Mouse (Mus musculus) brain, adult 2 months (tissue): Measurements from ENCODE around the gene Pla2g4f.

Experiments used
- DNase-seq: peaks from one replicate; pipeline ENCODE4 v3.0.0; 2011; ENCODE audit warnings: low read depth, low spot score

The Pla2g4f gene

GRCm38 (mm10) chr2:120313976-120314375 lies at the start of gene Pla2g4f:
TSS of gene Pla2g4f (minus strand) at chr2:120314165.
- DNase-seq = no peak

- no peak for DNase-seq
These were observed 46.5 kb upstream of the Pla2g4f start for GRCm38 (mm10) chr2:120360425-120360824.

GRCm38 (mm10) chr2:120352682-120353646 lies 39.0 kb upstream of the Pla2g4f start, which contains the start of gene Vps39:
TSS of gene Vps39 (minus strand) at chr2:120353137.
- peak; percentile 94 for DNase-seq

- no peak for DNase-seq
These were observed 37.4 kb upstream of the Pla2g4f start for GRCm38 (mm10) chr2:120351321-120351720.

- DNase-seq = peak; percentile 52
These were observed 34.2 kb upstream of the Pla2g4f start for GRCm38 (mm10) chr2:120348120-120348519.

GRCm38 (mm10) chr2:120341741-120342140 lies 27.8 kb upstream of the Pla2g4f start:
- DNase-seq = peak; percentile 70

GRCm38 (mm10) chr2:120337886-120338285 lies 23.9 kb upstream of the Pla2g4f start:
- peak; percentile 30 for DNase-seq

GRCm38 (mm10) chr2:120331575-120331974 lies 17.6 kb upstream of the Pla2g4f start:
- DNase-seq = peak; percentile 50

GRCm38 (mm10) chr2:120315077-120315476 lies 1.1 kb upstream of the Pla2g4f start:
- no peak for DNase-seq

GRCm38 (mm10) chr2:120314487-120314886 lies 522 bp upstream of the Pla2g4f start:
- no peak for DNase-seq

GRCm38 (mm10) chr2:120312276-120312825 lies 1.6 kb downstream of the Pla2g4f start:
- no peak for DNase-seq

GRCm38 (mm10) chr2:120304113-120304512 lies 9.9 kb downstream of the Pla2g4f start:
- no peak for DNase-seq

- no peak for DNase-seq
These were observed 12.9 kb downstream of the Pla2g4f start for GRCm38 (mm10) chr2:120301076-120301475.

GRCm38 (mm10) chr2:120299866-120300265 lies 14.1 kb downstream of the Pla2g4f start:
- peak; percentile 37 for DNase-seq

GRCm38 (mm10) chr2:120296160-120296559 lies 17.8 kb downstream of the Pla2g4f start:
- DNase-seq = no peak

GRCm38 (mm10) chr2:120291471-120292078 lies 22.4 kb downstream of the Pla2g4f start:
- no peak for DNase-seq

GRCm38 (mm10) chr2:120288995-120289394 lies 25.0 kb downstream of the Pla2g4f start, which contains the start of gene Pla2g4d:
TSS of gene Pla2g4d (minus strand) at chr2:120289197.
- peak; percentile 35 for DNase-seq

GRCm38 (mm10) chr2:120288401-120288800 lies 25.6 kb downstream of the Pla2g4f start:
- DNase-seq = no peak

GRCm38 (mm10) chr2:120285639-120286038 lies 28.3 kb downstream of the Pla2g4f start:
- DNase-seq = peak; percentile 68

GRCm38 (mm10) chr2:120284705-120285104 lies 29.3 kb downstream of the Pla2g4f start:
- DNase-seq = no peak

GRCm38 (mm10) chr2:120284094-120284493 lies 29.9 kb downstream of the Pla2g4f start:
- DNase-seq = no peak

GRCm38 (mm10) chr2:120283550-120283949 lies 30.4 kb downstream of the Pla2g4f start:
- no peak for DNase-seq
